12 mouse cellular contexts compared by ENCODE assay signal in genomic region chr5:140564896-140565295, GRCm38 (mm10). TPM values are rescaled to one million over a fixed set of nuclear protein-coding genes. Genes with fewer than 3 reads are reported as not detected.
DNase-seq lines count a peak whose midpoint lies in the region; ATAC-seq and TF ChIP-seq lines count a peak whose summit lies in the region.
"Had no signal": no experiment of that assay in that cellular context is flagged by ENCODE, and none has a peak within 500 bp of the region (broad histone marks: within the 10 kb centered on the region; RNA-seq: fewer than 3 reads in every experiment).

TSS of gene Grifin (minus strand) at chr5:140565071.

- intact Hi-C loops in heart, postnatal 36 days (cut with DNase I): loop anchor here (5.0 kb wide), 1 partner anchor 97 kb away; no protein-coding TSS in a partner anchor

- H3K27me3 ChIP-seq in heart, embryonic 12.5 days (replicated peaks): peaks cover 17% of the 10 kb centered on the region
- H3K27me3 ChIP-seq in midbrain, embryonic 11.5 days (ENCODE audit: control insufficient read depth, insufficient read depth, low read length): no peaks in the 10 kb centered on the region
- H3K27me3 ChIP-seq in midbrain, postnatal 0 days (ENCODE audit: insufficient read depth, low read length): no peaks in the 10 kb centered on the region
- no peaks in the 10 kb centered on the region; the same call in 1 of the 2 replicates for H3K27me3 ChIP-seq in limb, embryonic 12.5 days
- H3K27me3 ChIP-seq: embryonic facial prominence, embryonic 12.5 days had no signal

- peak; percentile 53; the same call in 1 of the 2 replicates for ATAC-seq in heart, embryonic 12.5 days (ENCODE audit: insufficient number of reproducible peaks, low FRiP score)
- peak; percentile 12 for ATAC-seq in midbrain, embryonic 11.5 days (ENCODE audit: low FRiP score)
- no peak for ATAC-seq in midbrain, postnatal 0 days (ENCODE audit: low FRiP score)
- no peak for ATAC-seq in limb, embryonic 12.5 days (ENCODE audit: insufficient number of reproducible peaks, insufficient read depth, low FRiP score, low TSS enrichment, low read depth)

- no peak within 1 kb of the TSS for H3K9ac ChIP-seq in heart, embryonic 12.5 days
- peak within 1 kb of the TSS; percentile 36; the same call in 1 of the 2 replicates for H3K9ac ChIP-seq in midbrain, embryonic 11.5 days (ENCODE audit: low read length)
- H3K9ac ChIP-seq in midbrain, postnatal 0 days (replicated peaks; ENCODE audit: low read length, poor library complexity, severe bottlenecking): no peak within 1 kb of the TSS
- no peak within 1 kb of the TSS for H3K9ac ChIP-seq in limb, embryonic 12.5 days (replicated peaks)
- H3K9ac ChIP-seq: embryonic facial prominence, embryonic 12.5 days had no signal

- H3K4me2 ChIP-seq in heart, embryonic 12.5 days: no peak within 1 kb of the TSS
- H3K4me2 ChIP-seq in midbrain, embryonic 11.5 days: no peak within 1 kb of the TSS
- H3K4me2 ChIP-seq in midbrain, postnatal 0 days (ENCODE audit: low read depth, low read length, poor library complexity, severe bottlenecking): no peak within 1 kb of the TSS
- no peak within 1 kb of the TSS for H3K4me2 ChIP-seq in limb, embryonic 12.5 days
- H3K4me2 ChIP-seq: embryonic facial prominence, embryonic 12.5 days had no signal

- no peak within 1 kb of the TSS for H3K4me3 ChIP-seq in heart, embryonic 12.5 days
- no peak within 1 kb of the TSS for H3K4me3 ChIP-seq in midbrain, embryonic 11.5 days (ENCODE audit: low read depth, low read length)
- no peak within 1 kb of the TSS for H3K4me3 ChIP-seq in midbrain, postnatal 0 days (ENCODE audit: low read depth, low read length)
- no peak within 1 kb of the TSS for H3K4me3 ChIP-seq in limb, embryonic 12.5 days (replicated peaks)
- H3K4me3 ChIP-seq: embryonic facial prominence, embryonic 12.5 days had no signal

- peaks cover 12% of the 10 kb centered on the region for H3K4me1 ChIP-seq in heart, embryonic 12.5 days (replicated peaks)
- H3K4me1 ChIP-seq in midbrain, embryonic 11.5 days (ENCODE audit: control insufficient read depth, insufficient read depth, low read length): peaks cover 18% of the 10 kb centered on the region
- H3K4me1 ChIP-seq in midbrain, postnatal 0 days (ENCODE audit: insufficient read depth, low read length): no peaks in the 10 kb centered on the region
- H3K4me1 ChIP-seq in limb, embryonic 12.5 days (replicated peaks): peaks cover 35% of the 10 kb centered on the region

- 87% methylated on average over 4 of the region's 4 CpGs for WGBS in heart, embryonic 12.5 days
- 78% methylated on average over 4 of the region's 4 CpGs for WGBS in midbrain, embryonic 11.5 days
- WGBS in midbrain, postnatal 0 days: 87% methylated on average over 4 of the region's 4 CpGs
- WGBS in limb, embryonic 12.5 days: 70% methylated on average over 4 of the region's 4 CpGs

- no peak for TF ChIP-seq CTCF in midbrain, postnatal 0 days (IDR thresholded peaks at IDR 0.05)

- H3K36me3 ChIP-seq in heart, embryonic 12.5 days: no peaks in the 10 kb centered on the region
- H3K36me3 ChIP-seq in midbrain, embryonic 11.5 days (ENCODE audit: control insufficient read depth, insufficient read depth, low read length): no peaks in the 10 kb centered on the region
- H3K36me3 ChIP-seq in midbrain, postnatal 0 days (ENCODE audit: insufficient read depth, low read length): no peaks in the 10 kb centered on the region
- no peaks in the 10 kb centered on the region for H3K36me3 ChIP-seq in limb, embryonic 12.5 days
- H3K36me3 ChIP-seq: embryonic facial prominence, embryonic 12.5 days had no signal

- H3K27ac ChIP-seq in heart, embryonic 12.5 days (ENCODE audit: poor library complexity, severe bottlenecking): no peak within 1 kb of the TSS
- H3K27ac ChIP-seq in midbrain, embryonic 11.5 days (ENCODE audit: low read depth, low read length): no peak within 1 kb of the TSS; the same call in 1 of the 2 replicates
- no peak within 1 kb of the TSS for H3K27ac ChIP-seq in midbrain, postnatal 0 days (ENCODE audit: low read depth, low read length)
- H3K27ac ChIP-seq in limb, embryonic 12.5 days: 0 out of 2 replicates have a peak within 1 kb of the TSS, but pooled peaks have one; percentile 4
- H3K27ac ChIP-seq: embryonic facial prominence, embryonic 12.5 days had no signal

- DNase-seq in heart, postnatal 36 days: no peak
- DNase-seq in midbrain, embryonic 11.5 days (ENCODE audit: low spot score, missing footprints): no peak
- no peak for DNase-seq in midbrain, postnatal 0 days (ENCODE audit: low spot score)
- DNase-seq in thymus, postnatal 25 days: peak; percentile 27
- no peak for DNase-seq in cerebellum, adult 18-20 months
- DNase-seq in MN1 (ENCODE audit: low spot score): no peak
- DNase-seq: kidney, adult 8-10 months had no signal

- no peaks in the 10 kb centered on the region for H3K9me3 ChIP-seq in heart, embryonic 12.5 days (replicated peaks)
- no peaks in the 10 kb centered on the region for H3K9me3 ChIP-seq in midbrain, embryonic 11.5 days (ENCODE audit: control insufficient read depth, low read length)
- H3K9me3 ChIP-seq in midbrain, postnatal 0 days (ENCODE audit: low read length): no peaks in the 10 kb centered on the region
- H3K9me3 ChIP-seq in limb, embryonic 12.5 days: no peaks in the 10 kb centered on the region
- H3K9me3 ChIP-seq: embryonic facial prominence, embryonic 12.5 days had no signal

RNA-seq across cellular contexts. Expression of gene Grifin, which starts in this region (rescaled TPM):
- polyA plus RNA-seq in heart, embryonic 12.5 days (2016; fragmentation: Nextera tagmentation; extraction: Ambion mirVana): 0.31 TPM in 1 of 2 replicates, not detected in the other
- total RNA-seq in heart, postnatal 36 days (2021): not detected
- 0.39 TPM in 1 of 2 replicates, not detected in the other for polyA plus RNA-seq in midbrain, embryonic 11.5 days (2014; fragmentation: Nextera tagmentation; extraction: Ambion mirVana)
- total RNA-seq in midbrain, postnatal 0 days (2014; rRNA removed): not detected in 2 replicates
- 0.39 TPM in 1 of 2 replicates, not detected in the other for polyA plus RNA-seq in midbrain, postnatal 0 days (2015; fragmentation: Nextera tagmentation; extraction: Ambion mirVana)
- 0.36 TPM in 1 of 2 replicates, not detected in the other for polyA plus RNA-seq in limb, embryonic 12.5 days (2016; fragmentation: Nextera tagmentation; extraction: Ambion mirVana)
- total RNA-seq: gastrocnemius, adult 8-10 months had no signal
- polyA plus RNA-seq: neural tube, embryonic 11.5 days had no signal

Comparison
In these comparisons a context has a peak if more than half of its experiments do, and no peak if none do; other contexts are left out.
1. Peak in ATAC-seq in heart, embryonic 12.5 days; RNA of the gene not detected or under 1 TPM.
2. Peak in ATAC-seq and H3K9ac ChIP-seq in midbrain, embryonic 11.5 days; RNA of the gene not detected or under 1 TPM.